Mouse (Mus musculus): Measurements from ENCODE around the gene Zfp12.
"Not testable (repeated sequence)": the region's sequence is repeated elsewhere in the genome, so short reads cannot be mapped to it uniquely, and the experiment has no call there.

Gene Zfp12

GRCm38 (mm10) chr5:143235028-143235693, at the start of gene Zfp12:
TSS of gene Zfp12 (plus strand) at chr5:143235163.
- DNase-seq: peak; percentile 95 to 97

GRCm38 (mm10) chr5:143188014-143188413, 46.9 kb upstream of the Zfp12 start:
- DNase-seq: not testable (repeated sequence)

- no peak for DNase-seq
These were observed 42.2 kb upstream of the Zfp12 start for GRCm38 (mm10) chr5:143192806-143193205.

GRCm38 (mm10) chr5:143194747-143195146, 40.2 kb upstream of the Zfp12 start:
- DNase-seq: not testable (repeated sequence)

DNA sequence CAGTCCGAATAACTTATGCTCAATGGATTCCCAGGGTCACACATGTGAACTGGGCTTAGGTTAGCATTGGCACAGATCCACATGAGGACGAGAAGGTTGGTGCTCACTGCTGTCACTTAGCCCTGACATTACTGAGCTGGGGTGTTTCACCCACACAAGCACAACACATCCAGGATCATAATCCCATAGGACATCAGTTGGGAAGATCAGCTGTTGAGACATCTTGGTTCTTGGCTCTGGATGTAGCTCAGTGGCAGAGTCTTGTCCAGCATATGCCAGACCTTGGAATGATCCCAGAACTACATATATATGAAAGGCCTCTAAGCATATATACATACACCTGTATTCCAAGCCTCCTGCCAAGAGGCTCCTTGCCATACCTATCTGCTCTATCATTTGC, 39.8 kb upstream of the Zfp12 start:
- no peak for DNase-seq

- DNase-seq: no peak
These were observed 38.5 kb upstream of the Zfp12 start for GRCm38 (mm10) chr5:143196506-143196905.

GRCm38 (mm10) chr5:143205015-143205414, 29.9 kb upstream of the Zfp12 start:
- DNase-seq: peak in 1 of 2 experiments; percentile 37

DNA sequence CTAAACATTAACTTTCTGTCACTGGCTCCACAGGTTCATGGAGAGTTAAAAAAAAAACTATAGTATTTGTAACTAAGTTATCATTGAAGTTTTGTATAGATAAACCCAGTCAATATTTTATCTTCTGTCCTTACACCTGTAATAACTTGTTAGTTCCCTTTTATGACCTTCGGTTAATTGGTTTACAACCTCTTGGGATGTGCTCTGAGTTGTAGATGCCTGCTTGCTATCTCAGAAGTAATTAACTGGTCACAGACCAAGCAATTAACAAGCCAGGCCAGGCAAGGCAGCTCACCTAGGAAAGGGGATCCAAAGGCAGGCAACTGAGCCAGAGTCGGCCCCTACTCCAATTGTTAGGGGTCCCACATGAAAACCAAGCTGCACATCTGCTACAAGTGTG, 21.1 kb upstream of the Zfp12 start:
- no peak for DNase-seq

DNA sequence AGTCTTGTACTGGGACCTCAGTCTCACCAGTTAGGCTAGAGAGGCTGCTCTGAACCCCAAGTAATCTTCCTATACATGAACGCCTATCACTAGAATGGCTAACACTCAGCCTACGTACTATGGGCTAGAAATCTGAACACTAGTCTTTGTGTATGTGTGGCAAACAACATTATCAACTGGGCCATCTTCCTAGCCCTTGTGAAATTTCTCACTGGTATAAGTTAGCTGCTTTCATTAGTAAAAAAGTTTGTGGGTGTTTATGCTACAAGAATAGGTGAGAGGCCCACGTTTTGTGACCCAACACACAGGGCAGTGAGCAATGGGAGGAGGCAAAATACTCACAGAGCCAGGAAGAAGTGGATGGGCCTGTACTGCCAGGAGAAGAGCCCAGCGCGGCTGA, 14.0 kb upstream of the Zfp12 start:
- no peak for DNase-seq

GRCm38 (mm10) chr5:143222287-143222686, 12.7 kb upstream of the Zfp12 start:
- DNase-seq: no peak

GRCm38 (mm10) chr5:143226790-143227189, 8.2 kb upstream of the Zfp12 start, which contains the start of gene Spdye4a:
TSS of gene Spdye4a (minus strand) at chr5:143226890.
- DNase-seq: no peak

DNA sequence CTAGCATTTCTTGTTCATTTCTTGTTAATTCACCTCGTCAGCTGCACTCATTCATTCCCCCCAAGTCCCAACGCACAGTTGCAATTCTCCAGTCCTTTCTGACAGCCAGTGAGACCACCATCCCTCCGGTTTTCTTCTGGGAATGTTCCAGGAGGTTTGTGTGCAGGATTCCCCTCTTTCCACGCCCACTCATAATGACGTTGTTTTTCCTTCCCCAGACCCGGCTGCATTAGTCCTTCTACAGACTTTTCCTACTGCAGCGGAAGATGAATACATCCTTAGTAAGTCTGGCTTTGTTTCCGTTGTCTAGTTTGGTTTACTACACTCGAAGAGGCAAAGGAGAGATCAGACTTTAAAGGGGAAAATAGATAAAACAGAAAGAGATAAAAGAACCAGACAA, 1.1 kb downstream of the Zfp12 start:
- DNase-seq: no peak

DNA sequence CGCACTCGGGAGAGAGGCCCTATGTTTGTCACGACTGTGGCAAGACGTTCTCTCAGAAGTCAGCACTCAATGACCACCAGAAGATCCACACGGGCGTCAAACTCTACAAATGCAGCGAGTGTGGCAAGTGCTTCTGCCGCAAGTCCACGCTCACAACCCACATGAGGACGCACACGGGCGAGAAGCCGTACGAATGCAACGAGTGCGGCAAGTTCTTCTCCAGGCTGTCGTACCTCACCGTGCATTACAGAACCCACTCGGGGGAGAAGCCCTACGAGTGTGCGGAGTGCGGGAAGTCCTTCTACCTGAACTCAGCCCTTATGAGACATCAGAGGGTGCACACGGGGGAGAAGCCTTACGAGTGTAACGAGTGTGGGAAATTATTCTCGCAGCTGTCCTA, 10.0 kb downstream of the Zfp12 start:
- DNase-seq: no peak

GRCm38 (mm10) chr5:143252039-143252438, 17.1 kb downstream of the Zfp12 start:
- no peak for DNase-seq

GRCm38 (mm10) chr5:143252791-143253185, 17.8 kb downstream of the Zfp12 start:
- DNase-seq: peak in 1 of 2 experiments; percentile 6

- peak in 1 of 2 experiments; percentile 24 for DNase-seq
These were observed 18.4 kb downstream of the Zfp12 start for GRCm38 (mm10) chr5:143253186-143253880.

- peak in 1 of 2 experiments; percentile 9 for DNase-seq
These were observed 19.0 kb downstream of the Zfp12 start for GRCm38 (mm10) chr5:143253881-143254486.

GRCm38 (mm10) chr5:143254487-143255130, 19.6 kb downstream of the Zfp12 start:
- DNase-seq: peak in 1 of 2 experiments; percentile 11

- peak in 1 of 2 experiments; percentile 9 for DNase-seq
These were observed 20.2 kb downstream of the Zfp12 start for GRCm38 (mm10) chr5:143255131-143255519.

DNA sequence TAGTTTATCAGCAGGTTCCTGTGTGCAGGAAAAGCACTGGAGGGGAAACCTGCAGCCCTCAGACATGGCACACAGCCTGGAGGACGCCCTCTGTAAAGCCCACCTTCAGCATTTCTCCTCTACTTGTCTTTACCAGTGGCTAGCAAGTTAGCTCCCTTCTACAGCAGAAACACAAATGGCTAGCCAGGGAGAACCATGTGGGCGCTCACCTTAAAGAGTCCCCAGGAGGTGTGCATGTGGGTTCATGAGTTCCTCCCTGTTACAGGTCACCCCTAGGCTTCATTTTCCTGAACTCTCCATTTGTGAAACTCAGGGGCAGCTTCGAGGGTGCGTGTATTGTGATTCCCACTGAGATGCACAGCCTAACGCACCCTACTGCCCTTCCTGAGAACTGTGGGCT, 20.8 kb downstream of the Zfp12 start:
- DNase-seq: no peak

GRCm38 (mm10) chr5:143261636-143262035, 26.7 kb downstream of the Zfp12 start:
- no peak for DNase-seq

DNA sequence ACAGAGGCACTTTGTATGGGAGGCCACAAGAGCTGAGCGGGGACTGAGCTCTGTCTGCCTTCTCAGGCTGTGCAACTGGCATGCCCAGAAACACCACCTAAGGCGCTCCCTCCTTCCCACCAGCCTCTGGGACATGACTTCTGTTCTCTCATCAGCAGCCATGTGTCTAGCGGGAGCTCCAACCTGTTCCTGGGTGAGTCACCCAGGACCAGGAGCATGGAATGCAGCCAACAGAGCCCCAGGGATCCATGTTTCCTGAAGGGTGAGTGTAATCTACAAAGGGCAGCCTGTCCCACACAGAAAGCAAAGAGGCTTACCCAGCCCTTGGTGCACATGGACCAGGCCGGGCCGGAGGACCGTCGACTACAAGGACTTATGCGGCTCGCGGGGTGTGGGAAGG, 29.7 kb downstream of the Zfp12 start:
- DNase-seq: peak in 1 of 2 experiments; percentile 8

- DNase-seq: no peak
These were observed 30.4 kb downstream of the Zfp12 start for GRCm38 (mm10) chr5:143265409-143265808.

All from kidney, postnatal 36 days (tissue).